Mouse (Mus musculus) R1 (cell line): ENCODE data around the gene Erlin1.

Source experiments
- DNase-seq: peaks from one replicate; pipeline ENCODE4 v3.0.0-alpha.2; 2018; ENCODE audit warnings: low read depth, low spot score

Erlin1 gene

DNA sequence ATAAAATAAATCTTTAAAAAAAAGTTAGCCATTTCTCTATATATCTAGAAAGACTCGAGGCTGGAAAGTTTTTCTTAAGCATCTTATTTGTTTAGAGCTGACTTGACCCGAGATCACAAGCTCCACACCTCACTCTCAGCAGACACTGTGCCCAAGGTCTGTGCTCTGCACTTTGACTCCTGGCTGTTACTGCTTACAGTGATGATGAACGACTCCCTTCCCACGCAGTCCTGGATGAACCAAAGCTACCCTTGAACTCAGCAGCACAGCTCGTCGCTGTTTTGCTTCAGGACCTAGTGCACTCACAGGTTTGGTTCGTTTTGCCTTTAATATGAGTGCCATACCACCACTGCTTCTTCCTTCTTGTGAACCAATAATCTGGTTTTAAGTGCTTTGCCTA is 5.8 kb downstream of the Erlin1 start:
- no peak for DNase-seq

DNA sequence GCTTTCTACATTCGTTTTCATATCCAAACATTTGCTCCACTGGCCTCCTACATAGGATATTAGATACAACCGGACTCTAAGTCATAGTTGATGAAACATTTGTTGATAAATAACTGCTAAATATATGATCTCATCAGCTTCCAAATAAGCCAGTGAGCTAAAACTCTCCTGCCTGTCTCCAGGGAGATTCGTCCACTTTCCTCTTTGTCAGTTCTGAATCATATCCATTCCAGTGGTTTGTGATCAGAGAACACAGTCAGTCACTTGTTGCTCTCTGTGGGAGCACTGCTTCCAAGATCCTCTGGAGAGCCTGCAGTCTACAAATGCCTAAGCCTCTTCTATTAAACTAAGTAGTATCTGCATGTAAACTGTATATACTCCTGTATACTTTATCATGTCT is 9.4 kb downstream of the Erlin1 start:
- DNase-seq: no peak

DNA sequence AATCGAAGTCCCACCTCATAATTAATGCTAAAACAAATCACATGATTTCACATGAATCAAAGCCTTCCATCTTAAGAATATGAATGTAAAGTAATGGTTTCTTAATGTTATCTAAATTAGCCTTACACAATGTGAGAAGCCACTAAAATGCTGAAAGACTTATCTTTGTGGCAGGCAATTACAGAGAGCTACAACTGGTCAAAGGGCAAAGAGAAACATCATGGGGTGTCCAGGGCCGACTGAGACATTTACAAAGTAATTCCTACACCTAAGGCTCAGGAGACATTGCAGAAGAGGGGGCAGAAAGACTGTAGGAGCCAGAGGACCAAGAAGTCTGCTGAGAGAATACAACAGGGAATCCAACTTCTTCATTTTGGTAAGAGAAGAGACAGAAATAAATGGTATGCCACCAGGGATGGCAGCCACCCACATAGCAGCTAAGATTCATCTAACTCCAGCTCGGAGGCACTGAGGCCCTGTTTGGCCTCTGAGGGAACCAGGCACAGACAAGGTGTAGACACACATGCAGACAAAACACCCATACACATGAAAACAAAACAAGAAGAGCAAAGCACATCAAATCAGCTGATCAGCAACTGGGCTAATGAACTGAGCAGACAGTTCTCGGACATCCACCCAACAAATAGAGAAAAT is 14.3 kb downstream of the Erlin1 start:
- no peak for DNase-seq

DNA sequence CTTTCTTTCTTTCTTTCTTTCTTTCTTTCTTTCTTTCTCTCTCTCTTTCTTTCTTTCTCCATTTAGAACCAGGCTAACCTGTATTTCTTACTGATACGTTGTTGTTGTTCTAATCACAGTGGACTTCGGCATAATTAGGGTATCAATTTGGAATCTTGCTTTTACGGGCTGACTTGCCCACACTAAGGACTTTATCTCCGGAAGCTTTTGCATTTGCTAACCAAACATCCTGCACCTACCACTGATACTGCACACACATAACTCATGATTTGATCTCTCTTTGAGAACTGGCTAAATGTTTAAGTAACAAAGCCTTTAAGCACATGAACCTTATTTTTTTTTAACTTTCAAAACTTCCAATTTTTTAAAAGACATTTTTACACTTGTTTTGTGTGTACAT is 19.2 kb downstream of the Erlin1 start:
- DNase-seq: no peak

DNA sequence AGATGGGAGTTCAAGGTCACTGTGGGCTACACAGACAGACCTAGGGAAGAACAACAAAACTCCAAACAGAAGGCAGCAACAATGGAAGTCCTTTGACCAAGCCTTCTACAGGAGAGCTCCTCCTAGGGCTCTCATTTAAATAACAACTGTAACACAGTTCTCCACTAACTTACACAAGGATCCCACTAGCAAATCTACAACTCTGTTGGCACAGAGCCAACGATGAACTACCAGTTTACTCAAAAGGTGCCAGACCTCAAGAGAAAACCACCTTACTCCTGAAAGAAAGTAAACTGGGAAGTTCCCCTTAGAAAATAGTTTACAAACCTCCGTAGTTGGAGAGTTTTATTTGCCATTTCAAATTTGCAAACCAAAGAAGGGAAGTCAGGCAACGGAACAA is 20.3 kb downstream of the Erlin1 start:
- peak; percentile 97 for DNase-seq

DNA sequence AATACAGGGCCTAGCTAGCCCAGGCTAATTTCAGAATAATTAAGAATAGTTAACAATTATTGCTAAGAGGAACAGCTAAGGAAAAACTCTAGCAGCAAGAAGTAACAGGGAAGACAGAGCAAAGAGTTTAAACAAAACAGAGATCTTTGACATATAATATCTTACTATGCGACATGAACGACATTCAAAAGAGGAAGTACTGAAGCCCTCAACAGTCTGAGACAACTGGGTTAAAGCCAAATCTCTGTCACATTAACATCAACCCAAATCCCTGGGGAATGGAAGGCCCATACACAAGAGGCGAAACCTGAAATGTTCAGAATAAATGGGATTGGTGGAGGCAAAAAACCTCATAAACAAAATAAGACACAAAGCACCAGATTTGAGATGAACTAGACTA is 23.7 kb downstream of the Erlin1 start:
- no peak for DNase-seq

DNA sequence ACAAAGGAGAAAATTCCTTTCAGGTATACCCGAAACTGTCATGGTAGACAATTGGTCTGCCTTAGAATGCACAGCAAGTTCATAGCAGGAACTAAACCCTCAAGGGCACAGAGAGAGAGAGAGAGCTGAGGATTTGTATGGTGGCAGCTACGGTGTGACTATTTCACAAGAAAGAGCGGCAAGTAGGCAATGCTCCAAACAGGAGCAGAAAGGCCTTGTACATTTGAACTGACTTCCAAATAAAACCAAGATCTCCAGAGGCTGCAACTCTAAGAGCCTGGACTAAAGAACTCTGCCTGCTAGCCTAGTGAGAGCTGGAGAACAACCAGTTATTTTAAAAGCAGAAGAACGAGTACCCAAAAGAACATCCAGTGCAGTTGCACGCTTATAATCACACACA is 27.5 kb downstream of the Erlin1 start:
- no peak for DNase-seq

DNA sequence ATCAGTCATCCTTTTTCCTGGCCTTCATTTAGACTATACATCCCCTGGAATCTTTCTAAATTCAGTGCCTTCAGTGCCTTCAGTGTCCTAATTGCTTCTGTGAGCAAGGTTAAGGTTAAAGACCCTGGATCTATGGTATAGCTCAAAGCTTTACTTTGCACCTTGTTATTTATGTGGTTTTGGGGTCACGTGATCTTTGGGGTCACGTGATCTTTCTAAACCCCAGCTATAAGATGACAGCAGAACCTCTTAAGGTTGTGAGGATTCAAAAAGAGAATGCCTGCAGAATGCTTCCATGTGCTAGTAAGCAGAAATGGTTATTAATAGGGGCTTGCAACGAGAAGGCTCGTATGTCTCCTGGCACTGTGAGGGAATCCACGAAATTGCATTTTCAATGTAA is 36.2 kb downstream of the Erlin1 start:
- DNase-seq: no peak

DNA sequence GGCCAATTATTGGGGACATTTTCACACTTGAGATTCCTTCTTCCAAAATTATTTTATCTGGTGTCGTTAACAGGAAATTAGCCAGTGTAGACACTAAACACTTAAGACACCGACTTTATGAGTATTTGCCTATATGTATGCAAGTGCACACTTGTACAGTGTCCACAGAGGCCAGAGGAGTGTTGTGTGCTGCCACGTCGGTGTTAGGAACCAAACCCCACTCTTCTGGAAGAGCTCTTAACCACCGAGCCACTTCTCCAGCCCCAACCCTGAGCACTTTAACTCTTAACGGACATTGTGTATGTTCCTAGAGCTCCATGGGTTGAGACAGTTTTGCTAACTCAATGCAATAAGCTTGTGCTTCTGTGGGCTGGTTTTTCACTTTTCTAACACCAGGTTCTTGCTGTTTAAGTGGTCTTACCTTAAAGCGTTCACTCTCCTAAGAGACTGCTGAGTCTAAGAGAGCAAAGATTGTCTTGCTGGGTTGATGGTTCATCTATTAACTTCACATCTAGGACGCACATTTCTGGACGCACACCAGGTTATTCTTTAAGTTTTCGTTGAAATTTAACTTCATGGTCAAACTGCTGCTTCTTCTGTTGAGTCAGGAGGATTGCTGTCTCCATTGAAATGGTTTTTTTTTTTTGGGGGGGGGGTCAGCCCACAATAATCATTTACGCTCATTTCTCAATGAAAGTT is 37.4 kb downstream of the Erlin1 start:
- DNase-seq: no peak

DNA sequence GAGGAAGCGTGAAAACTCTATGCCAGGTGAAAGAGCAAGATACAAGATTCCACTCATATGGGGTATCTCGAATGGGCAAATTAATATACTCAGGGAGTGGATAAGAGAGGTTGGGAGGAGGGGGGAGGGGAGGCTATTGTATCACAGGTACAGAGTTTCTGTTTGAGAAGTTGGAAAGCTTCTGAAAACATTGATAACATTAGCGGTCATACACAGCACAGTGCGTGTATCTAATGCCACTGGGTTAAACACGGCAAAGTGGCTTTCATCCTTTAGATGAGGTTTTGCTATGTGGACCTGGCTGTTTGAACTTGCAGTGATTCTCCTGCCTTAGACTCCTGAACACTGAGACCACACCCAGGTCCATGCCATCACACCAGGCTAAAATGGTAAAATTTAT is 39.6 kb downstream of the Erlin1 start:
- DNase-seq: no peak

DNA sequence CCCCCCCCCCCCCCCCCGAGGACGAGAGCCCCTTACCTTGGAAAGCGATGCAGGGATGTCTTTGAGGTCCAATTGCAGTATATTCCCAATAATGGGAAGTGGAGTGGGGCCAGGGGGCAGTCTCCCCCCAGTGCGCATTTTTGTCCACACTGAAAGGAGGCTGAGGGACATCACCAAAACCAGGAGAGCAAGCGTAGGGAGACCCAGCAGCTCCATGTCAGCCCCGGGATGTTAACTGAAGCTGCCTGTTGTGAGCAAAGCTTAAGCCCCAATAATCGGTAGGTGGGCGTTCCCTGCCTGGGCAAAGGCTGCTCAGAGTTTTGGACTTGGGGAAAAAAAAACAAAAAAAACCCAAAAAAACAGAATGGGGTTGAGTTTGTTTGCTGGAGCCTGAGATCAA is 40.6 kb downstream of the Erlin1 start, which contains the start of gene Cyp2c23:
Gene Cyp2c23, minus strand, starts transcription at position 237 of the 400 bp plus-strand sequence.
- no peak for DNase-seq

DNA sequence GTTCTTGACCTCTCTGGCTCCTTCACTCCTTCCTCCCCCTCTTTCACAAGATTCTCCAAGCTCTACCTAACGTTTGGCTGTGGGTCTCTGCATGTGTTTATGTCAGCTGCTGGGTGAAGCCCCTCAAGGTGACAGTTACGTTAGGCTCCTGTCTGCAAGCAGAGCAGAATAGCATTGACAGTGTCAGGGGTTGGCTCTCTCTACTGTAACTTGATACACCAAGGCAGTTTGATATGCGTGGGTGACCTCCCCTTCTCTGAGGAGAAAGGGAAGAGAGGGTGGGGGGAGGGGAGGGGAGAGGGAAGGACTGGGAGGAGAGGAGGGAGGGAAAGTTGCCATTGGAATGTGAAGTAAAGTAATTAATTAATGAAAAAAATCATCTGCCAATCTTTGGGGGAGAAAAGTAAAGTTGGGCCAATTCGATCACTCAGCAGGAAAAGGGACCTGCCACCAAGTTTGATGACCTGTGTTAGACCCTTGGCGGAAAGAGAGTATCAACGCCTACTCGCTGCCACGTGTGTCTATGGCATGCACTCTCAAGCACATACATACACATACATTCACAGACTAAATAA is 42.5 kb downstream of the Erlin1 start:
- DNase-seq: peak; percentile 57

DNA sequence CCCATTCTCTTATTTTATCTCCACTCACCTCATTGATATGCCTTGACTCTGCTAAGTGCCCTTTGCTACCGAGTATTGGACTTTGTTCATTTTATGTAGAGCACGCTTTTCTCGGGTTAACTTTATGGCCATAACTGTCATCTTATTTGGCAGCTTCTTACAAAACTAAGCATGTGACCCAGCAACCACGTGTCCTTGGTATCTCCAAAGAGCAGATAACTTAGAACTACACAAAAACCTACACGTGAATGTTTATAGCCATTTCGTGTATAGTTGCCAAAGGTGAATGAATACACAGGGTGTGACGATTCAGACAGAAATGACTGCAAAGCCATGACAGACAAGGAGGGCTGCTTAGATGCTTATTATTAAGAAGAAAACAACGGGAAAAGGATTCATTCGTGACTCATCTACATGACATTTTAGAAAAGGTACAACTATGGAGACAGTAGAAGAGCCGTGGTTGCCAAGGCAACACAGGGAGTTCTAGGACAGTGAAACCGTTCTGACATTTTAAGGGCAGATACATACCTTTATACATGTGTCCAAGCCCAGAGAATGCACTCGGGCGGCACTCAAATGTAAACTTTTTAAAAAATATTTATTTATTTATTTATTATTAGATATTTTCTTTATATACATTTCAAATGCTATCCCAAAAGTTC is 44.5 kb downstream of the Erlin1 start:
- DNase-seq: no peak

DNA sequence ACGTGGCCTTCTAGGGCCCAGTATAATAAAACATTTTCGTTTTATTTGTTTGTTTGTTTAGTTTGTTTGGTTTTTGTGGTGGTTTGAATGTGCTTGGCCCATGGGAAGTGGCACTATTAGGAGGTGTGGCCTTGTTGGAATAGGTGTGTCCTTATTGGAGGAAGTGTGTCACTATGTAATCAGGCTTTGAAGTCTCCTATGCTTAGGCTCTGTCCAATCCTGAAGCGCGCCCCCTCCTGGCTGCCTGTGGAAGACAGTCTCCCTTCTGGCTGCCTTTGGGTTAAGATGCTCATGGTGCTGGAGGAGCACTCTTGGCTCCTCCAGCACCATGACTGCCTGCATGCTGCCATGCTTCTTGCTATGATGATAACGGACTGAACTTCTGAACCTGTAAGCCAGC is 46.5 kb downstream of the Erlin1 start:
- peak; percentile 85 for DNase-seq

DNA sequence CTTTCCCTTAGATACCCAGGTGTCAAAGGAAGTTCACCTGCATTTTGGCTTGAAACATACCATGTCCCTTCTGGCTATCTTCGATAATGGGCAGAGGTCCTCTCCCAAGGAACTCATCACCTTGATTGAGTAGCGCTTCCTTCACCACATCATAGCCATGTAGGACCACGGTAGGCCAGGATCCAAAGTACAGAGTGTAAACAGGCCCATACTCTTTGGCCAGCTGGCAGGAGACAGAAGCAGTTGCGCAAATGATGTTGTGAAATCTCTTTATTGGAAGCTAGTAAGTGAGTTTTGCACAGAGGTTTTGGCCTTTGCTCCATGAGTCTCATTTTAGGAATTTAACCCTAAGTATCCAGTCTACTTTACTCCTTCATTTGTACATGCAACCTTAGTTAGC is 48.1 kb downstream of the Erlin1 start:
- DNase-seq: no peak

DNA sequence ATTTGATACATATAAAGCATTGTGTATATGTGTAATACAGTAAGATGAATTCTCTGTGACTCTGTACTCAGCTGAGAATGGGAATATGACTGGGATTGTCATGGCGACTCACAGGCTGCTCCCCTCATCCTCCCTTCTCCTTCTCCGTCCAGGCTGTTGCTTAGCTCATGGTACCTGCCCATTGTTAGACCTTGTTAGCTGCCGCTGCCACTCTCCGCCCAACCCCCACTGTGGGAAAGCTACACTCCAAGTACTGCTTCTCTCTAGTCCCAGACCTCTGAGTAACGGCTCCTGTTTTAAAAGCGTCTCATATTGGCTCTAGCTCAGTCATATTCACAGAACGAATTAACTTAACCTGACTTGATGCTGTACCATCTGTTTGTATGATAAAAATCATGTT is 49.8 kb downstream of the Erlin1 start:
- DNase-seq: no peak

DNA sequence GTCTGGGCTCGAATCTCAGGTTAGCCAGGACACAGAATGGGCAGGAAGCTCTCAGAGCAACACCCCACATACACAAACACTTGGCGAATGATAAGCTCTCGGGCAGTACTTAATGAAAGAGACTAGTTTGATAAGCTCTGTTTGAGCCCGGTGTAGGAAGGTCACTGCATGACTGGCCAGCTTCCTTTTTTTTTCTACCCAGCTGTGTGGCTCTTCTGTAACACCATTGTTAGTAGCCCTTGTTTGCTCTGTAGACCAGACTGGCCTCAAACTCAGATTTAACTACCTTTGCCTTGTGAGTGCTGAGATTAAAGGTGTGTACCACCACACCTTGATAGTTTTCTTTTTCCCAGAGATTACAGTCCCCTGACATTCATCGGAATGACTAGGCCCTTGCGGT is 55.7 kb downstream of the Erlin1 start:
- no peak for DNase-seq

DNA sequence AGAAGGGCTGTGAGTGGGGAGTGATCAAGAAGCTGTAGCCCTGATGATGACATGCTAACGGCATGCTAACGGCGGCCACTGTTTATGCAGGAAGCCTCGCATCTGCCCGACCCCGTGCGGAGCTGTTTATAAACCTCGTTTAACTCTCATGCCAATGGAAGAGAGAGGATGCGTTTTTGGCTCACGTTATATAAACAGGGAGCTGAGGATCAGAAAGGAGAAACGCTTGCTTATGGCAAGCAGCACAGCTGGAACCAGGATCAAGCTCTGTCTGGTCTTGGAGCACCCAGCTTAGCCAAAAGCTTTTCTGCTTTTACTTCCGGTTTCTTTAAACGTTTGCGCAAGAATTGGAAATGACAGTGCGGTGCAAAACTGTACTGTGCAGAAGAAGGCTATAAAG is 60.8 kb downstream of the Erlin1 start:
- DNase-seq: no peak

DNA sequence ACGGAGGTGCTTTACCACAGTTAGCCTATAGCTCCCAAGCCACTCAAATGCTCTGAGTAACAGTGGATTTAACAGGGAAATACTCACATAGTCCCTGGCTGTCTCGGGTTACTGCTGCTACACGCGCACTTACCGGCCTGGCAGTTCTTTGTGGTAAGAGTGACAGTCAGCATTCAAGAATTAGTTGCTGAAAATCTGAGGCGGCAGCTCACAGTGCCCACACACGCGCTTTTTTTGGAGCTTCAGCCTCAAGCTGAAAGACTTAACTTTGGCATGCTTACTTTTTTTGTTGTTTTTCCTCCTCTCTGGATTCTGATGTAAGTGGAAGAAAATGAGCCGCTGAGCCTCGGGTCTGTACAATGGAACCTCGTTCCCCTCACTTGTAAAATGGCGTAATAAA is 62.4 kb downstream of the Erlin1 start:
- DNase-seq: peak; percentile 18

DNA sequence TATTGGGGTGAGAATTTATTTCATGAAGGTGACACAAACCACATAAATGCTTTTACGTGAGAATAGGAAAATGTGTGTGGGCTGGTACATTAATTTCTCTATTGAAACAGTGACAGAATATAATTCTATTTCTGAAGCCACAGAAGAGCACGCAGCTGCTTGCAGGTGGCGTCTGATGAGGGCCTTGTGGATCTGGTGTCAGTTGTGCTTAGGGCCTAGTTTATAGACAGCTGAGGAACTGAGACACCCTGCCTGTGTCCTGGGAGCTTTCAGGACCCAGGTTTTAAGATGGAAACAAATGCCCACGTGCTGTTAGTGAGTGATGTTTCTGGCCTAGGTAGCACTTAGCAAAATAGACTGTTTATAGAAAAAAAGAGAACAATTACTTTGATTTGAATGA is 64.6 kb downstream of the Erlin1 start:
- DNase-seq: no peak

DNA sequence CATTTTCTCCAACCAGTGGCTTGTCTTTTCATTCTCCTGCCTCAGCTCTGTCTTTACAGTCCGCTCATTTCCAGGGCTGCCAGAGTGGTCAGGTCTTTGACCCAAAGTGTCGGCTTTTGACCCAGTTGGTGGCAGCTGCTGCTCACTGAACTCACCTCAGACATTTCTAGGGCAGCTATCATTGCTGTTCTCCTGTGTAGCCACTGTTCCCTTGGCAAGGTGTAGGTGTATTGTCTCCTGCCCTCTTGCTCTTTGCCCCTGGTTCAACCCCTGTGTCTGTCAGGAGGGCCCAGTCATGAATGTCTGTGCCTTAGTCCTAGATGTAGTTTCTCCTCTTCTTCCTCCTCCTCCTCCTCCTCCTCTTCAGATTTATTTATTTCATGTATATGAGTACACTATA is 65.3 kb downstream of the Erlin1 start:
- DNase-seq: no peak

DNA sequence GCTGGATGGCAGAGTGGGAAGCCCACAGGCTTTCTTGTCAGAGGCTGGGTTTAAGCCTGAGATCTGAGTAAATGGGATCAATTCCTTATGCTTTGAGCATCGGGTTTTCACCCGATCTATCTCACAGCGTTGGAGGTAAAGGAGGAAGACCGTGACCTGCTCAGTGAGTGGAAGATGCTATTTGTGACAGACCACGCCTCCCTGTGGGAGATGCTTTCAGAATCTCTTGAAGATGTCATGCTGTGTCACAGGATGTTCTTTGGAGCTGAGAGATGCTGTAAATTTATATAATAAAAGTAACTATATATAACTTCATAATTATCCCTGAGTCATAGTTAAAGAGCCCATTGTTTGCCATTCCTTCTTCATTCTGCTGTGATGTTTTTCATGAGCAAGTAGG is 68.9 kb downstream of the Erlin1 start:
- DNase-seq: no peak

DNA sequence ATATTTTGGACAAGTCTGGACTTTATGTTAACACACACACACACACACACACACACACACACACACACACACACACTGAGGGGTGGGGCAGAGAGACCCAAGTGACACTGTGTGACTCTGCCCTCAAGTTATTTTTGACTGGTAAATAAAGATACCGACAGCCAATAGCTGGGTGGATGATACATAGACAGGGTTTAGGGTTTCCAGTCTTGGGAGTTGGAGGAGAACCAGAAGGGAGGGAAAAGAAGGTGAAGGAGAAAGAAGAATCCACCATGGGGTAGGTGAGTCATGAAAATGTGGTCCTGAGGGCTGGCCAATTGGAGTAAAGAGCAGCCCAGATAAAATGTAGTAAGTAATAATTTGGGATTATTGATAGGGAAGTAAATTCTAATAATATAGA is 69.5 kb downstream of the Erlin1 start:
- DNase-seq: no peak
